Mouse (Mus musculus) myocyte (in vitro differentiated cells): ENCODE measurements around the gene Hmgcs1. TPM values are rescaled to one million over a fixed set of nuclear protein-coding genes. Genes with fewer than 3 reads are reported as not detected.
"Not testable (repeated sequence)": the region's sequence is repeated elsewhere in the genome, so short reads cannot be mapped to it uniquely, and the experiment has no call there.

ENCODE experiments used
- H3K27me3 ChIP-seq: one replicate; pipeline ENCODE4 v1.6.1; 2011; ENCODE audit not compliant: control insufficient read depth, insufficient read depth, insufficient read length
- H3K36me3 ChIP-seq: one replicate; pipeline ENCODE4 v1.6.1; 2011; ENCODE audit not compliant: control insufficient read depth, insufficient read depth
- H3K4me2 ChIP-seq: one replicate; pipeline ENCODE4 v1.6.1; 2011; ENCODE audit warnings: low read depth, control low read depth
- H3K4me3 ChIP-seq: one replicate; pipeline ENCODE4 v1.5.1; 2011; ENCODE audit warnings: mild to moderate bottlenecking, control low read depth, moderate library complexity
- H3K79me2 ChIP-seq: one replicate; pipeline ENCODE4 v1.6.1; 2011; ENCODE audit not compliant: control insufficient read depth, insufficient read depth
- H3ac ChIP-seq: one replicate; pipeline ENCODE4 v1.6.1; 2011; ENCODE audit not compliant: control insufficient read depth, insufficient read length
- CEBPB ChIP-seq: IDR thresholded peaks from 2 replicates; pipeline ENCODE4 v1.6.1; 2011; ENCODE audit warnings: mild to moderate bottlenecking, moderate library complexity; ENCODE audit not compliant: poor library complexity, insufficient read depth, severe bottlenecking
- E2F4 ChIP-seq: IDR thresholded peaks from one replicate; pipeline ENCODE4 v1.6.1; 2011; ENCODE audit warnings: mild to moderate bottlenecking, control low read depth, moderate library complexity; ENCODE audit not compliant: insufficient read depth
- MAX ChIP-seq: IDR thresholded peaks from one replicate; pipeline ENCODE4 v1.6.1; 2011; ENCODE audit warnings: low read depth, mild to moderate bottlenecking, control low read depth
- MYOD1 ChIP-seq, 3 experiments: IDR thresholded peaks; one replicate each; pipeline ENCODE4 v1.6.1; 2011; ENCODE audit warnings: control low read depth in 2 of 3, low read depth in 2 of 3, mild to moderate bottlenecking in 2 of 3, moderate library complexity in 1 of 3; ENCODE audit not compliant: insufficient read length in 2 of 3, control insufficient read depth in 1 of 3
- MYOG ChIP-seq, 3 experiments: IDR thresholded peaks; one replicate each; pipeline ENCODE4 v1.6.1; 2011; ENCODE audit warnings: control low read depth in 2 of 3, low read depth in 2 of 3, mild to moderate bottlenecking in 2 of 3; ENCODE audit not compliant: insufficient read length in 2 of 3, control insufficient read depth in 1 of 3, insufficient read depth in 1 of 3
- POLR2A ChIP-seq: IDR thresholded peaks from one replicate; pipeline ENCODE4 v1.6.1; 2011; ENCODE audit warnings: low read depth, mild to moderate bottlenecking, control low read depth, moderate library complexity; ENCODE audit not compliant: insufficient read length
- POLR2AphosphoS2 ChIP-seq: IDR thresholded peaks from one replicate; pipeline ENCODE4 v1.6.1; 2011; ENCODE audit warnings: low read depth, control low read depth; ENCODE audit not compliant: insufficient read length
- REST ChIP-seq: IDR thresholded peaks from one replicate; pipeline ENCODE4 v1.6.1; 2011; ENCODE audit warnings: mild to moderate bottlenecking, control low read depth, moderate library complexity; ENCODE audit not compliant: insufficient read depth, insufficient read length
- SRF ChIP-seq: IDR thresholded peaks from one replicate; pipeline ENCODE4 v1.6.1; 2011; ENCODE audit warnings: low read depth; ENCODE audit not compliant: control insufficient read depth, insufficient read length
- TCF12 ChIP-seq: IDR thresholded peaks from one replicate; pipeline ENCODE4 v1.6.1; 2011; ENCODE audit warnings: mild to moderate bottlenecking, control low read depth; ENCODE audit not compliant: poor library complexity, insufficient read depth, severe bottlenecking
- TCF3 ChIP-seq: IDR thresholded peaks from one replicate; pipeline ENCODE4 v1.6.1; 2011; ENCODE audit warnings: low read depth, control low read depth; ENCODE audit not compliant: insufficient read length
- USF1 ChIP-seq: IDR thresholded peaks from one replicate; pipeline ENCODE4 v1.6.1; 2011; ENCODE audit warnings: low read depth, mild to moderate bottlenecking, control low read depth, moderate library complexity
- polyA plus RNA-seq: library from polyadenylated mRNA; unstranded; fragments of >200 nt; fragmentation: generic; extraction: Trizol; gene quantifications from one replicate; pipeline ENCODE4 v1.2.1, GENCODE M21; 2012; ENCODE audit warnings: missing spikeins

Gene Hmgcs1
- polyA plus RNA-seq, 1 experiment = 68.3 TPM

GRCm38 (mm10) chr13:119648891-119649698 lies 41.1 kb upstream of the Hmgcs1 start:
- Histone ChIP-seq H3K4me3 (no peak overlapping the region), H3ac (no peak overlapping the region), H3K79me2 (no peaks in the 10 kb centered on the region), H3K27me3 (no peaks in the 10 kb centered on the region), H3K4me2 (peak overlapping the region; percentile 67), H3K36me3 (no peaks in the 10 kb centered on the region)
- no peak for TF ChIP-seq E2F4
- TF ChIP-seq MYOG (IDR thresholded peaks at IDR 0.05; ENCODE audit: control insufficient read depth in 1 of 3, insufficient read depth in 1 of 3, insufficient read length in 2 of 3, low read depth in 2 of 3) = no peak
- TF ChIP-seq MYOD1 (IDR thresholded peaks at IDR 0.05; ENCODE audit: control insufficient read depth in 1 of 3, insufficient read length in 2 of 3, low read depth in 2 of 3) = no peak
- no peak for TF ChIP-seq CEBPB
- no peak for TF ChIP-seq USF1
- no peak for TF ChIP-seq POLR2AphosphoS2
- no peak for TF ChIP-seq MAX

DNA sequence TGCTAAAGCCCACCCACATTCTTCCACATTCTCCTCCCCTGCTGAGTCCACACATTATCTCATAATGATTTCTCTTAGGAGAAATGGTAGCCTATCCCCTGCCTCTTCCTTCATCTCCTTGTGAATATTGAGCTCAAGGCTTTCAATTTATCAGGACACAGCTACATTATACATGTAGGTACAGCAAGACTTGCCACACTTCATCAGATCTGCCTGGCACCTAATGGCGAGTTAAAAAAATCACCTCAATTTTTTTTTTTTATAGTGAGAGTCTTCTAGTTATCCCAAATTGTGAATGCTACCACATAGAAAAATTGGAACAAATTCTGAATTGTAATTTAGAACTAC lies 40.5 kb upstream of the Hmgcs1 start:
- no peaks in the 10 kb centered on the region for H3K36me3 ChIP-seq
- H3ac ChIP-seq = no peak overlapping the region
- peak overlapping the region; percentile 67 for H3K4me2 ChIP-seq
- no peaks in the 10 kb centered on the region for H3K27me3 ChIP-seq
- H3K4me3 ChIP-seq = no peak overlapping the region
- H3K79me2 ChIP-seq = no peaks in the 10 kb centered on the region
- TF ChIP-seq MYOD1 (IDR thresholded peaks at IDR 0.05; ENCODE audit: control insufficient read depth in 1 of 3, insufficient read length in 2 of 3, low read depth in 2 of 3) (no peak), TCF12 (no peak), POLR2AphosphoS2 (no peak), CEBPB (no peak), TCF3 (no peak), REST (no peak), USF1 (no peak), MYOG (IDR thresholded peaks at IDR 0.05; ENCODE audit: control insufficient read depth in 1 of 3, insufficient read depth in 1 of 3, insufficient read length in 2 of 3, low read depth in 2 of 3) (no peak), SRF (no peak), MAX (no peak), E2F4 (no peak), POLR2A (no peak)

GRCm38 (mm10) chr13:119654734-119655133 lies 35.4 kb upstream of the Hmgcs1 start:
- Histone ChIP-seq H3K36me3 (no peaks in the 10 kb centered on the region), H3K4me2 (no peak overlapping the region), H3ac (no peak overlapping the region), H3K79me2 (no peaks in the 10 kb centered on the region), H3K4me3 (no peak overlapping the region), H3K27me3 (no peaks in the 10 kb centered on the region)
- TF ChIP-seq POLR2AphosphoS2 = no peak

DNA sequence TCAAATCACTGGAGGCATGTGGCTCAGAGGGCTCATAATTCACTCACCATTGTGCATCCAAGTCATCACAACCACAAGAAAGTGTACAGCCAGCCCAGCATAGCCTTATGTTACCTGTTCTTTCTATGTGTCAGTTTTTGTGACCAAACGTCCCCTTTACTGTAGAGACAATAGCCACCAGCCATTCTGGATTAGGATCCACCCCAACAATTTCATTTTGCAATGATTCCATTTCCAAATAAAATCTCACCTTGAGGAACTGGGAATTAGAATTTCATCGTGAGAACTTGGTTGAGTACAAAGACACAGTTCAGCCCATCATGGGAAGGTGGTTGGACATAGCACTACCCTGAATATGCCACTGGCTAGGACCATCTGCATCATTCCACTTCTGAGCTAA lies 33.9 kb upstream of the Hmgcs1 start:
- Histone ChIP-seq H3K4me3 (no peak overlapping the region), H3ac (no peak overlapping the region), H3K36me3 (no peaks in the 10 kb centered on the region), H3K27me3 (no peaks in the 10 kb centered on the region), H3K79me2 (no peaks in the 10 kb centered on the region), H3K4me2 (no peak overlapping the region)
- TF ChIP-seq TCF3 (no peak), MAX (no peak), MYOD1 (IDR thresholded peaks at IDR 0.05; ENCODE audit: control insufficient read depth in 1 of 3, insufficient read length in 2 of 3, low read depth in 2 of 3) (no peak), TCF12 (no peak)

- Histone ChIP-seq H3K36me3 (no peaks in the 10 kb centered on the region), H3K4me2 (no peak overlapping the region), H3K79me2 (no peaks in the 10 kb centered on the region), H3K4me3 (no peak overlapping the region), H3ac (no peak overlapping the region), H3K27me3 (no peaks in the 10 kb centered on the region)
- TF ChIP-seq MYOG (IDR thresholded peaks at IDR 0.05; ENCODE audit: control insufficient read depth in 1 of 3, insufficient read depth in 1 of 3, insufficient read length in 2 of 3, low read depth in 2 of 3) (no peak), POLR2AphosphoS2 (no peak), TCF3 (no peak), MYOD1 (IDR thresholded peaks at IDR 0.05; ENCODE audit: control insufficient read depth in 1 of 3, insufficient read length in 2 of 3, low read depth in 2 of 3) (no peak), TCF12 (no peak), REST (no peak), POLR2A (no peak), MAX (no peak), CEBPB (no peak), E2F4 (no peak), USF1 (no peak), SRF (no peak)
These were observed 33.2 kb upstream of the Hmgcs1 start for GRCm38 (mm10) chr13:119656846-119657416.

- H3ac ChIP-seq, H3K79me2 ChIP-seq, H3K36me3 ChIP-seq, H3K4me3 ChIP-seq, H3K27me3 ChIP-seq, H3K4me2 ChIP-seq: not testable (repeated sequence)
These were observed 28.8 kb upstream of the Hmgcs1 start for GRCm38 (mm10) chr13:119661420-119661819.
